Mouse (Mus musculus) cerebellum, adult 2 months (tissue): ENCODE data around the gene Pheta2. TPM values are rescaled to one million over a fixed set of nuclear protein-coding genes. Genes with fewer than 3 reads are reported as not detected.
A peak's percentile ranks its signal among the peaks of the same experiment; 100 is the strongest.

Experiments
- DNase-seq, 2 experiments: peaks; one replicate each; pipeline ENCODE4 v3.0.0; 2021
- H3K27ac ChIP-seq: fragments of 200-500 bp; 2 replicates; pipeline ENCODE4 v1.5.1; 2012; ENCODE audit warnings: low read length, control low read depth, inconsistent platforms; ENCODE audit not compliant: insufficient read depth
- H3K27me3 ChIP-seq: fragments of 200-500 bp; 2 replicates; pipeline ENCODE4 v1.6.1; 2012; ENCODE audit warnings: inconsistent platforms, mild to moderate bottlenecking, low read length, moderate library complexity; ENCODE audit not compliant: control insufficient read depth, insufficient read depth
- H3K4me1 ChIP-seq: fragments of 200-500 bp; 2 replicates; pipeline ENCODE4 v1.6.1; 2011; ENCODE audit warnings: low read length; ENCODE audit not compliant: control insufficient read depth, insufficient read depth
- H3K4me3 ChIP-seq: fragments of 200-500 bp; replicated peaks from 2 replicates; pipeline ENCODE3; 2011; ENCODE audit warnings: mild to moderate bottlenecking, low read depth, low read length, control low read depth; ENCODE audit not compliant: insufficient read depth
- CTCF ChIP-seq: fragments of 200-500 bp; IDR thresholded peaks from 2 replicates; pipeline ENCODE4 v1.5.1; 2011; ENCODE audit warnings: low read depth, mild to moderate bottlenecking, control low read depth, low read length, moderate library complexity, borderline replicate concordance; ENCODE audit not compliant: insufficient read depth
- POLR2A ChIP-seq: fragments of 200-500 bp; IDR thresholded peaks from 2 replicates; pipeline ENCODE4 v1.6.1; 2011; ENCODE audit warnings: low read length, control low read depth, borderline replicate concordance; ENCODE audit not compliant: insufficient read depth
- WGBS: fragments of 180-500 bp; shearing (Covaris S2); methylation state at CpG from one replicate; pipeline ENCODE4 v1.1.7; 2018; 5-methylcytosine and 5-hydroxymethylcytosine counted together
- polyA plus RNA-seq: library from polyadenylated mRNA; depleted of rRNA; stranded (reverse); fragments of >200 nt; gene quantifications from 2 replicates; pipeline ENCODE4 v1.2.3, GENCODE M21; 2012

Gene Pheta2
- polyA plus RNA-seq, 1 experiment = 0.13 TPM

DNA sequence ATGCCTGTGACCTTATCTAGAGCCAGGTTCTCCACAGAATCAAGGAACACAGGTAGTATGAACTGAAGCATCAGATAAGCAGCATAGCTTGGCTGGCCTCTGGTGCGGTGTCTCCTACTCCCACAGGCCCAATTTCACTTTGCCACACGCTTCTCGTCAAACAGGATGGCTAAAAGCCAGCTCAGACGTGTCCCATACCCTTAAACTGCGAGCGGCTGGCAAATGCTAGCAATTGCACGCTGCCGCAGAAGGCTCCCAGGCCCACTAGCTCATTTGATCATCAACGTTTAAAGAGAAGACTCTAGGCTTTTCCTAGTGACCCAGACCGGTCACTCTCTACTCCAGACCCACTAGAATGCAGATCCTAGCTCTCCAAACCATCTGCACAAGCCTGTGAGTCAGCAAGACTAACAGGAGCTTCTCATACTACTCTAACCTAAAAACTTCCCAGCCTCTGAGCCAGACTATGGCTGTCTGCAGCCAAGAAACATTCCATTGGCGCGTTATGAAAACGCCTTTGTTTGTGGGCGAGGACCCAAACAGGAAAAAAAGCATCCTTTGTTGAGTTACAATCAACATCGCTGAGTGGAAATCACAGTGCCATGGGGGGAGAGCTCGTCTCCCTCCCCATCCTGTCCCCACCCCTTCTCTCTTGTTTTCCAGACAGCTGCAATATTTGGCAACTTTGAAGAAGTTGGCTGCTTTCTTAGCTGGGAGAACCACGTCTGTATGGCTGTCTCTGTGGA, 37.8 kb downstream of the Pheta2 start:
- peak overlapping the region; percentile 59; the same call in 1 of the 2 replicates for H3K27ac ChIP-seq

DNA sequence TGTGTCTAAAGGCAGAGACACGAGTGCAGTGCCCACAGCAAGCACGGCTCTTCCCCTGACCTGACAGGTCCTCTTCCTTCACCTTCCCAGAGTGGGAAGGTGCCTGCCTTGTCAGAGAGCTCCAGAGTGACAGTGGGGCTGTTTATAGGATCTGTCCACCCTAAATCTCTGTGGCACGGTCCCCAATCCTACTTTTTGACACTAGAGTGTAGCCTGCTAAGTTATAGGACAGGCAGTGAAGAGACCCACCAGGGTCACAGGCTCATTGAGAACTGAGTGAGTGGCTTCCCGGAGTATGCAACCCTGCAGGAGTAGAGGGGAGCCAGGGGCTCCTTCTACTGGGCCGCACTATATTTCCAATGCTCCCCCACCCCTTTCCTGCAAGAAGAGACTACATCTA, 39.0 kb downstream of the Pheta2 start:
- Histone ChIP-seq H3K27me3 (no peaks in the 10 kb centered on the region), H3K4me1 (no peaks in the 10 kb centered on the region), H3K27ac (peak overlapping the region; percentile 48; the same call in 1 of the 2 replicates), H3K4me3 (no peak overlapping the region)
- TF ChIP-seq POLR2A = no peak
- no peak for TF ChIP-seq CTCF
- WGBS = 72% methylated on average over 5 of the region's 5 CpGs
- DNase-seq = no peak

More for the DNA sequence above, 37.8 kb downstream of the Pheta2 start:
- H3K27me3 ChIP-seq = no peaks in the 10 kb centered on the region
- 28% methylated on average over 17 of the region's 17 CpGs for WGBS
- no peaks in the 10 kb centered on the region for H3K4me1 ChIP-seq
- no peak overlapping the region for H3K4me3 ChIP-seq
- TF ChIP-seq CTCF = no peak
- no peak for TF ChIP-seq POLR2A
- peak; percentile 17 to 54 for DNase-seq

DNA sequence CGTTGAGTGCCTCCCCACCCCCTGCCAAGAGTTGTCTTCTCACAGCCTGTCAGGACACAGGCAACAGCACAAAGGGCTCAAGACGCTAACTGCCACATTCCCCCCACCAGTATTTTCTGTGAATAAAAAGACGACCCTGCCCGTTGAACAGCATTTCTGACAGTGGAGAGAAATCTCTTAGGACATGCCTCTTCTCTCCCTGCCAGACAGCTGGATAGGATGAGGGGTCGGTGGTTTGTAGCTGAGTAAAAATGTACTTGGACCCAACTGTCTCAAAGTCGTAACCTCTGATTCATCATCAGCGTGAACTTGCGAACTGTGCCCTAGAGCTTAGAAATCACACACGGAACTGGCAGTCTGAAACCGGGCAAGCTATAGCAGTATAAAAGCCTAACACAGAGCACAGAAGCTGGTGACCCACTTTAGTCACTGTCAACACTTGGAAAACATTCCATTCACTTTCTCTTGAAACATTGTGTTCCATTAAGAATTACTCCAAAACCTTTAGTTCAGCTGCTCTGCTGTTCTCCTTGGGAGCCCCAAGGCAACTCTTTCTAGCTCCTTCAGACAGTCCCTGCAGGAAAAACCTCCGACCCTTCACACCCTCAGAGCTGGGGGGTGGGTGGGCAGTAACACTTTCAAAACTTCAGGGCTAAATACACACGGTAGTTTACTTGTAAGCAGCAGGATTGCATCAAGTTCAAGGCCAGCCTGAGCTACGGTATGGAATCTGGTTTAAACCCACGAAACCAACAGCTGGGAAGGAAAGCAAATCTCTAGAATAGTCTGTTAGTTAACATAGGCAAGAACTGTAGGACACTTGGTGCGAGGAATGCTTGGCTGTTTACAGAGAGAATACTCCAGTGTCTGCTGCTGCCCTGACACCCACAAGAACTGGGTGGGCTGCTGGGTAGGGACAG, 39.8 kb downstream of the Pheta2 start:
- Histone ChIP-seq H3K4me3 (peak overlapping the region; percentile 9), H3K27ac (peak overlapping the region; percentile 49; the same call in 1 of the 2 replicates), H3K4me1 (no peaks in the 10 kb centered on the region), H3K27me3 (no peaks in the 10 kb centered on the region)
- TF ChIP-seq CTCF (no peak), POLR2A (no peak)
- DNase-seq = no peak
- 58% methylated on average over 15 of the region's 15 CpGs for WGBS

DNA sequence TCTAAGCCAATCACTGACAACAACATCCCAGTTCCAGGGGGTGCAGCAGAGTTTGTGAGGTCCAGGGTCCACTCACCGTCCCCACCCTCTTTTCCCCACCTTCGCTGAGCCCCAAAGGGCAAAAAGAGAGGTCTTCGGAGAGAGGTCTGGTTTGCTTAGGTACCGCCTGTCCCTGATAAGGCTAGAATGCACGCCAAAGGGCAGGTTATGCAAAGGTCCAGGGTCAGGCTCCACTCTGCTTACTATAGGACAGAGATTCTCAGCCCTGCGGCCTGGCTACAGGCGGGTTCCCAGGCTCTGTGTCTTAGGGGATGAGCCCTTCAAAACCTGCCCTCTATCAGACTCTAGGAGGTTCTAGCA, 40.7 kb downstream of the Pheta2 start:
- peak overlapping the region; percentile 77 for H3K4me3 ChIP-seq
- no peaks in the 10 kb centered on the region for H3K4me1 ChIP-seq
- H3K27me3 ChIP-seq = no peaks in the 10 kb centered on the region
- DNase-seq = no peak
- 57% methylated on average over 7 of the region's 7 CpGs for WGBS
- peak overlapping the region; percentile 32; the same call in 1 of the 2 replicates for H3K27ac ChIP-seq
- TF ChIP-seq POLR2A (no peak), CTCF (no peak)

DNA sequence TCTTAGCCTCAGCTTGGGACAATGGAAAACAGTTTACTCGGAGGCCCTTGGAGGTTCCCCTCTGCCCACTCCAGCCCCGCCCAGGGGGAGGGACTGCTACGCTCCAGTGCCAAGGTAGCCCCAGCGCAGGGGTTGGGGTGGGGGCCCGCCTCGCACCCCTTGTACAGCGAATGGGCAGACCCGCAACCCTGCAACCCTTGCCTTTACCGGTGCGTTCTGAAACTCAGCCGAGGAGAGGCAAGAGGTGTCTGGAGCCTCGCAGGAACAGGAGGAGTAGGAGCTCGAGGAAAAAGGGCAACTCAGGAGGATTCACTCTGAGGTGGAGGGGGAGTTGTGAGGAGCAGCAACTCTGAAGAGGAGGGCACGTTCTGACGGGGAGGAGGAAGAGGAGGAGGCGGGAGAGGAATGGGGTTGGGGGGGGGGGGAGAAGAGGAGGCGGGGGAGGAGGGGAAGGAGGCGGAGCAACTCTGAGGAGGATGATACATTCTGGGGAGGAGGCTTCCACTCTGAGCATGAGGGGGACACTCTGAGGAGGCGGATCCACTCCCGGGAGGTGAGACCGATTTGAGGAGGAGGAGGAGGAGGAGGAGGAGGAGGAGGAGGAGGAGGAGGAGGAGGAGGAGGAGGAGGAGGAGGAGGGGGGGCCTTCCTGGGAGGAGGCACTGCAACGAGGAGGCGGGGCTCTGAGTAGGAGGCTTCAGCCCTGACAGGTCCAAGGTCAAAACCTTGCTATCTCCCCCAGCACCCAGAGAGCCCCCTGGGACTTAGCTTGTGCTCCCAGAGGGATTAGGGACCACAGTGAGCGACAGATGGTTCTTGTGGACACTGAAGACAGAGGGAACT, 41.4 kb downstream of the Pheta2 start, which contains the start of gene Cyp2d22:
Gene Cyp2d22, minus strand, starts transcription at position 390 of the 843 bp plus-strand sequence.
- H3K4me1 ChIP-seq = no peaks in the 10 kb centered on the region
- H3K4me3 ChIP-seq = peak within 1 kb of the TSS; percentile 77
- peak within 1 kb of the TSS; percentile 71; the same call in 1 of the 2 replicates for H3K27ac ChIP-seq
- no peaks in the 10 kb centered on the region for H3K27me3 ChIP-seq
- TF ChIP-seq CTCF = no peak
- TF ChIP-seq POLR2A = no peak
- peak; percentile 70 to 71 for DNase-seq
- 4% methylated on average over 21 of the region's 24 CpGs for WGBS

DNA sequence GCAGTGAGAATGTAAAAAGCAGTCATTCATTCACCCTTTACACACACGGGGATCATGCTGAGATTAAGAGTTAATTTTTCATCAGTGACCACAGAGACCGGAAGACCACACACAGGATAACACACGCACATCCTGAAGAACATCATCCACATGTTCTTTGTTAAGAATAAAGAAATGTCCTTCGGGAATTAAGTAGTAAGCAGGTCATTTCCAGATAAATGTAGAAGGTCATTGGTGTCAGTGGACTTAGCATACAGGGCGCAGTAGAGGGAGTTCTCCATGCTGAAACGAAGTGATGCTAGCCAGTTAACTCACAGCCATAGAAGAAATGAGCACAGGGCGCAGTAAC, 41.9 kb downstream of the Pheta2 start:
- no peaks in the 10 kb centered on the region for H3K27me3 ChIP-seq
- TF ChIP-seq CTCF (no peak), POLR2A (no peak)
- no peaks in the 10 kb centered on the region for H3K4me1 ChIP-seq
- no peak for DNase-seq
- 36% methylated on average over 7 of the region's 7 CpGs for WGBS
- H3K4me3 ChIP-seq = peak overlapping the region; percentile 77
- peak overlapping the region; percentile 71; the same call in 1 of the 2 replicates for H3K27ac ChIP-seq

DNA sequence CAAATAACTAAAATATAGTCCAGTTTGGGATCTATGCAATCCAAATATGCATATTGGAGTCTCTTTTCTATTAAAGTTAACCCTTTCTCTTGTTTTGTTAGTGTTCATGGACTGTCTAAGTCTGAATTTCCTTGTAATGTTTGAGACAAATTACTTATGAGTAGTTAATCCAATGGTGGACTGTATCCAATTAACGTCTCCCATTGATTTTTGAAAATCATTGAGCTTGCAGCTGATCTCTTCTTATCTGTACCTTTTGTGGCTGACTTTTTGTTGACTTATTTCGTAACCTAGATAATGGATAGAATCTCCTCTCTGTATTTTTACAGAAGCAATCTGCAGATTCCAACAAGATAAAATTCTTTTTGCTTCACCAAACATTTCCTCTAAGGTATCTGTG, 43.7 kb downstream of the Pheta2 start:
- no peak overlapping the region for H3K27ac ChIP-seq
- TF ChIP-seq POLR2A (no peak), CTCF (no peak)
- DNase-seq = no peak
- WGBS = 93% methylated on average over 2 of the region's 2 CpGs
- H3K4me3 ChIP-seq = no peak overlapping the region
- no peaks in the 10 kb centered on the region for H3K4me1 ChIP-seq
- no peaks in the 10 kb centered on the region for H3K27me3 ChIP-seq
